Mouse (Mus musculus) thymus, adult 2 months (tissue): ENCODE results near the gene Tmem221.

ENCODE experiments used
- CTCF ChIP-seq: fragments of 200-500 bp; IDR thresholded peaks from 2 replicates; pipeline ENCODE4 v1.5.1; 2012; ENCODE audit warnings: mild to moderate bottlenecking, control low read depth, low read length, moderate library complexity, borderline replicate concordance; ENCODE audit not compliant: control insufficient read depth, poor library complexity, insufficient read depth; ENCODE audit errors: extremely low read depth
- POLR2A ChIP-seq: fragments of 200-500 bp; IDR thresholded peaks from 2 replicates; pipeline ENCODE4 v1.6.1; 2012; ENCODE audit warnings: mild to moderate bottlenecking, low read length, control low read depth, moderate library complexity; ENCODE audit not compliant: control insufficient read depth, poor library complexity, insufficient read depth; ENCODE audit errors: extremely low read depth

- no peak for TF ChIP-seq CTCF
- TF ChIP-seq POLR2A: no peak
Observed at GRCm38 (mm10) chr8:71568387-71568937, 9.8 kb upstream of the Tmem221 start, which contains the start of gene Slc27a1.
